Mouse (Mus musculus) erythroblast, embryonic 14.5 days (primary cell): ENCODE measurements around the gene Rragd.

Experiments used
- GATA1 ChIP-seq: IDR thresholded peaks from 2 replicates; pipeline ENCODE4 v1.6.1; 2012; ENCODE audit warnings: low read length, inconsistent platforms, mixed read lengths
- TAL1 ChIP-seq: IDR thresholded peaks from 3 replicates; pipeline ENCODE4 v1.6.1; 2012; ENCODE audit warnings: low read length, inconsistent platforms, mixed read lengths

- TF ChIP-seq GATA1 = no peak
- no peak for TF ChIP-seq TAL1
These were observed at the start of gene Rragd for GRCm38 (mm10) chr4:32982716-32983175.
